Mouse (Mus musculus) ES-E14 (cell line): ENCODE data around the gene Sidt1. TPM values are rescaled to one million over a fixed set of nuclear protein-coding genes. Genes with fewer than 3 reads are reported as not detected.

Experiments
- DNase-seq: peaks from one replicate; pipeline ENCODE4 v3.0.0-alpha.2; 2013; ENCODE audit warnings: low read depth, low spot score
- H3K27ac ChIP-seq: 2 replicates; pipeline ENCODE4 v1.5.1; 2012; ENCODE audit warnings: low read depth, mild to moderate bottlenecking, low read length, moderate library complexity, mixed read lengths; ENCODE audit not compliant: poor library complexity, insufficient read depth, severe bottlenecking
- H3K36me3 ChIP-seq: 2 replicates; pipeline ENCODE4 v1.6.1; 2012; ENCODE audit warnings: mild to moderate bottlenecking, low read length, moderate library complexity, mixed read lengths; ENCODE audit not compliant: control insufficient read depth, poor library complexity, insufficient read depth, severe bottlenecking
- H3K4me1 ChIP-seq, 2 experiments: fragments of 150-350 bp in 1 of 2; sonication (generic) in 1 of 2; 2 replicates each; pipeline ENCODE4 v1.6.1; 2012; ENCODE audit warnings: low read length in 2 of 2, mild to moderate bottlenecking in 1 of 2, mixed read lengths in 1 of 2; ENCODE audit not compliant: control insufficient read depth in 2 of 2, insufficient read depth in 2 of 2, poor library complexity in 1 of 2
- H3K4me3 ChIP-seq, 2 experiments: fragments of 150-350 bp in 1 of 2; sonication (generic) in 1 of 2; 2 replicates each; pipeline ENCODE4 v1.5.1; 2012; ENCODE audit warnings: low read length in 2 of 2, low read depth in 1 of 2, mild to moderate bottlenecking in 1 of 2, mixed read lengths in 1 of 2; ENCODE audit not compliant: insufficient read depth in 1 of 2, poor library complexity in 1 of 2, severe bottlenecking in 1 of 2
- H3K9ac ChIP-seq: 2 replicates; pipeline ENCODE4 v1.6.1; 2012; ENCODE audit warnings: low read depth, mild to moderate bottlenecking, low read length, mixed read lengths; ENCODE audit not compliant: poor library complexity, insufficient read depth, severe bottlenecking
- H3K9me3 ChIP-seq: fragments of 150-350 bp; sonication (generic); 2 replicates; pipeline ENCODE4 v1.6.1; 2012; ENCODE audit warnings: low read depth, mild to moderate bottlenecking, low read length; ENCODE audit not compliant: control insufficient read depth, insufficient read depth
- CHD2 ChIP-seq: IDR thresholded peaks from 2 replicates; pipeline ENCODE4 v1.6.1; 2014; ENCODE audit warnings: mild to moderate bottlenecking, low read depth, low read length, inconsistent platforms
- HCFC1 ChIP-seq: IDR thresholded peaks from 2 replicates; pipeline ENCODE4 v1.6.1; 2012; ENCODE audit warnings: low read length, inconsistent platforms, borderline replicate concordance; ENCODE audit not compliant: insufficient read depth
- MAFK ChIP-seq: IDR thresholded peaks from 2 replicates; pipeline ENCODE4 v1.6.1; 2014; ENCODE audit warnings: mild to moderate bottlenecking, low read depth, low read length, inconsistent platforms; ENCODE audit not compliant: insufficient read depth
- ZC3H11A ChIP-seq: IDR thresholded peaks from 2 replicates; pipeline ENCODE4 v1.6.1; 2012; ENCODE audit warnings: low read depth, mild to moderate bottlenecking, inconsistent platforms, low read length, borderline replicate concordance
- ZNF384 ChIP-seq: IDR thresholded peaks from 2 replicates; pipeline ENCODE4 v1.6.1; 2012; ENCODE audit warnings: low read depth, low read length, inconsistent platforms
- in situ Hi-C, 2 experiments: fragments of 600-800 bp; cut with MboI; formaldehyde crosslinking; loops; one replicate each; pipeline ENCODE4 v1.15.1; 2025; ENCODE audit warnings: low sequenced_read_pairs in 2 of 2, inconsistent platforms in 1 of 2; ENCODE audit not compliant: unreplicated experiment in 2 of 2
- total RNA-seq: library from RNA; depleted of rRNA; stranded (reverse); fragments of 300-350 nt; gene quantifications from 2 replicates; pipeline ENCODE4 v1.2.3, GENCODE M21; 2012; rRNA removed

Gene Sidt1
- total RNA-seq: 0.16 and 0.40 TPM in 2 replicates

DNA sequence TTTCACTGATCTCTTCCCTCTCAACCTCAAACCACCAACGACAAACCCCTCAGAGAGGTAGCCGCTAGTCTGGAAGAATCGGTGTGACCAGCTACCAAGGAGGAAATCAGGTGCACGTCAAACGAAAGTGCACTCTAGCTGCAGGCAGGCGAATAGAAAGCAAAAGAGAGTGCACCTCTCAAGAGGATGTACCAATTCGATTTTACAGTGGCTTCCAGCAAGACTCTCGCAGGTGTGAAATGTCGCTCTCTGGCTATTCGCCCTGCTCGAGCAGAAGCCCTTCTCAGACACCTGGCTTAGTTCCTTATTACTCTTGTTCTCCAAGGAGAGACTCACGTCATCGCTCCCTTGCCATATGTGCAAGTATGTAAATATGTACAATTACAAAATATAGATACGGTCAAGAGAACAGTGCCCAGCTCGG, at the start of gene Sidt1:
Sidt1 (minus strand) TSS at position 336 of the 424 bp plus-strand sequence.
- Histone ChIP-seq H3K27ac (no peak within 1 kb of the TSS), H3K9me3 (no peaks in the 10 kb centered on the region), H3K9ac (peak within 1 kb of the TSS; percentile 56; the same call in 1 of the 2 replicates), H3K4me1 (no peaks in the 10 kb centered on the region; a peak in 2 of 4 replicates), H3K4me3 (peak within 1 kb of the TSS; percentile 65 to 67), H3K36me3 (no peaks in the 10 kb centered on the region)
- TF ChIP-seq ZNF384 (no peak), CHD2 (no peak), MAFK (no peak), ZC3H11A (no peak), HCFC1 (no peak)
- DNase-seq: no peak
- in situ Hi-C loops: no loop called here

GRCm38 (mm10) chr16:44381578-44381977, 48.6 kb upstream of the Sidt1 start:
- peaks cover 12% of the 10 kb centered on the region for H3K36me3 ChIP-seq
- no peak for DNase-seq
- TF ChIP-seq ZC3H11A (no peak), HCFC1 (no peak), CHD2 (no peak), ZNF384 (no peak), MAFK (no peak)
- peaks cover 6 to 9% of the 10 kb centered on the region in 2 experiments for H3K4me1 ChIP-seq
- H3K9me3 ChIP-seq: no peaks in the 10 kb centered on the region
- H3K9ac ChIP-seq: no peak overlapping the region
- no peak overlapping the region for H3K27ac ChIP-seq
- no peak overlapping the region for H3K4me3 ChIP-seq
- in situ Hi-C loops: no loop called here

DNA sequence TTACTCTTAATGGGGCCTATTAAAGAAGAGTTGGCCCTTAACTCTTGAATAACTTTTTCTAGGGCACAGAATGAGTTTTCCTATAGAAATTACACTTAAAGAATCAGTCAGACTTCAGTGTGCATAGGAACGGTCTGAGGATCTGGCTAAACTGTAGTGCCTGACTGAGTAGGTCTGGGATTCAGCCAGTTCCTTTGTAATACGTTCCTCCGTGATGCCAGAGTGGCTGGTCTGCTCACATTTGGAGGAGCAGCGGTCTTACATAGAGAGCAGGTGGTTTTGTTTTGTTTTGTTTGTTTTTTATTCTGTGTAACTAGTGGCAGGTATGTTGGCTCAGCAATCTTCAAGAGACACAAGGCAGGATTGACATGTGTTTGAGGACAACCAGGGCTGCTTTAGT, 47.0 kb upstream of the Sidt1 start:
- H3K4me3 ChIP-seq: no peak overlapping the region
- in situ Hi-C loops: no loop called here
- TF ChIP-seq MAFK: no peak
- peaks cover 12% of the 10 kb centered on the region for H3K36me3 ChIP-seq
- no peaks in the 10 kb centered on the region for H3K9me3 ChIP-seq
- H3K9ac ChIP-seq: no peak overlapping the region
- no peak overlapping the region for H3K27ac ChIP-seq
- H3K4me1 ChIP-seq: peaks cover 6 to 9% of the 10 kb centered on the region in 2 experiments
- DNase-seq: no peak

GRCm38 (mm10) chr16:44375459-44375858, 42.5 kb upstream of the Sidt1 start:
- in situ Hi-C loops: no loop called here
- Histone ChIP-seq H3K27ac (no peak overlapping the region), H3K9ac (no peak overlapping the region), H3K4me3 (no peak overlapping the region), H3K4me1 (no peaks in the 10 kb centered on the region), H3K36me3 (peaks cover 14% of the 10 kb centered on the region), H3K9me3 (no peaks in the 10 kb centered on the region)
- no peak for DNase-seq
- TF ChIP-seq CHD2 (no peak), MAFK (no peak), ZC3H11A (no peak), ZNF384 (no peak), HCFC1 (no peak)

GRCm38 (mm10) chr16:44365522-44365921, 32.5 kb upstream of the Sidt1 start:
- no peaks in the 10 kb centered on the region for H3K9me3 ChIP-seq
- H3K36me3 ChIP-seq: peaks cover 9% of the 10 kb centered on the region
- H3K4me1 ChIP-seq: 0 out of 4 replicates have a peak, but pooled peaks cover 0 to 1% of the 10 kb centered on the region in 2 experiments
- no peak overlapping the region for H3K27ac ChIP-seq
- TF ChIP-seq MAFK (no peak), HCFC1 (no peak), ZNF384 (no peak), CHD2 (no peak), ZC3H11A (no peak)
- no peak overlapping the region for H3K4me3 ChIP-seq
- in situ Hi-C loops: no loop called here
- H3K9ac ChIP-seq: no peak overlapping the region
- DNase-seq: no peak
